Mouse (Mus musculus) E14TG2a.4 (cell line): ENCODE results near the gene Otop2.

Source experiments
- H3K27me3 ChIP-seq: 2 replicates; pipeline ENCODE4 v1.6.1; 2014; ENCODE audit warnings: low read length, control low read depth; ENCODE audit not compliant: insufficient read depth
- H3K36me3 ChIP-seq: 2 replicates; pipeline ENCODE4 v1.6.1; 2014; ENCODE audit warnings: low read length, control low read depth; ENCODE audit not compliant: insufficient read depth
- H3K4me1 ChIP-seq: replicated peaks from 2 replicates; pipeline ENCODE4 v1.6.1; 2014; ENCODE audit warnings: low read depth, low read length, control low read depth
- H3K4me3 ChIP-seq: replicated peaks from 2 replicates; pipeline ENCODE4 v1.5.1; 2014; ENCODE audit warnings: mild to moderate bottlenecking, low read length
- H3K9me3 ChIP-seq: 2 replicates; pipeline ENCODE4 v1.6.1; 2014; ENCODE audit warnings: low read length, control low read depth
- CTCF ChIP-seq: conservative IDR thresholded peaks from 2 replicates; pipeline ENCODE4 v1.5.1; 2014; ENCODE audit warnings: low read length
- NANOG ChIP-seq: IDR thresholded peaks from 2 replicates; pipeline ENCODE4 v1.6.1; 2014; ENCODE audit warnings: borderline replicate concordance, low read length, mixed read lengths
- POU5F1 ChIP-seq: IDR thresholded peaks from 2 replicates; pipeline ENCODE4 v1.6.1; 2014; ENCODE audit warnings: low read length, borderline replicate concordance

Gene Otop2

GRCm38 (mm10) chr11:115267061-115267883 is 39.7 kb upstream of the Otop2 start, which contains the start of gene Grin2c:
Grin2c (minus strand) TSS chr11:115267243.
- no peak for TF ChIP-seq CTCF
- Histone ChIP-seq H3K27me3 (peaks cover 67% of the 10 kb centered on the region), H3K36me3 (peaks cover 28% of the 10 kb centered on the region), H3K4me3 (peak within 1 kb of the TSS; percentile 75), H3K9me3 (no peaks in the 10 kb centered on the region), H3K4me1 (peaks cover 69% of the 10 kb centered on the region)

DNA sequence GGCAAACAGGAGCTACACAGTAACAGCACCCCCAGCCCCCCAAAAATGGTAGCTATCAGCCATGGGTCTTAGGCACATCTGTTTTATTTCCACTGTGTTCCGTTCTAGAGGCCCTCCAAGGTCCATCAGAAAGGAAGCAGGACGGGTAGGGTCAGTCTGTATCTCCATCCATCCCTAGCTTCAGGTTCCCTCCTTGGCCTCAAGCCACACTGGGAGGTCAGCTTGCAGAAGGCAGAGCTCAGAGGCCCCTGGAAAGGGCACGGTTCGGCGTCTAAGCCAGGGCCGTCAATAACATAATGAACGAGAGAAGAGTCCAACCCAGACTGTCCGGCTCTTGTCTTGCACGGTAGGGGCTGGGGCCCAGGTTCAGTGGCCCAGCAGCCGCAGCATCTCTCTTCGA is 39.0 kb upstream of the Otop2 start:
- H3K9me3 ChIP-seq, result no peaks in the 10 kb centered on the region
- H3K36me3 ChIP-seq, result peaks cover 31% of the 10 kb centered on the region
- peaks cover 64% of the 10 kb centered on the region for H3K4me1 ChIP-seq
- no peak for TF ChIP-seq POU5F1
- no peak for TF ChIP-seq CTCF
- TF ChIP-seq NANOG, result no peak
- H3K27me3 ChIP-seq, result peaks cover 60% of the 10 kb centered on the region
- H3K4me3 ChIP-seq, result no peak overlapping the region

GRCm38 (mm10) chr11:115269330-115270066 is 37.5 kb upstream of the Otop2 start:
- Histone ChIP-seq H3K36me3 (peaks cover 31% of the 10 kb centered on the region), H3K4me3 (peak overlapping the region; percentile 57), H3K27me3 (peaks cover 46% of the 10 kb centered on the region), H3K9me3 (no peaks in the 10 kb centered on the region), H3K4me1 (peaks cover 66% of the 10 kb centered on the region)
- TF ChIP-seq CTCF (no peak), POU5F1 (no peak), NANOG (no peak)

DNA sequence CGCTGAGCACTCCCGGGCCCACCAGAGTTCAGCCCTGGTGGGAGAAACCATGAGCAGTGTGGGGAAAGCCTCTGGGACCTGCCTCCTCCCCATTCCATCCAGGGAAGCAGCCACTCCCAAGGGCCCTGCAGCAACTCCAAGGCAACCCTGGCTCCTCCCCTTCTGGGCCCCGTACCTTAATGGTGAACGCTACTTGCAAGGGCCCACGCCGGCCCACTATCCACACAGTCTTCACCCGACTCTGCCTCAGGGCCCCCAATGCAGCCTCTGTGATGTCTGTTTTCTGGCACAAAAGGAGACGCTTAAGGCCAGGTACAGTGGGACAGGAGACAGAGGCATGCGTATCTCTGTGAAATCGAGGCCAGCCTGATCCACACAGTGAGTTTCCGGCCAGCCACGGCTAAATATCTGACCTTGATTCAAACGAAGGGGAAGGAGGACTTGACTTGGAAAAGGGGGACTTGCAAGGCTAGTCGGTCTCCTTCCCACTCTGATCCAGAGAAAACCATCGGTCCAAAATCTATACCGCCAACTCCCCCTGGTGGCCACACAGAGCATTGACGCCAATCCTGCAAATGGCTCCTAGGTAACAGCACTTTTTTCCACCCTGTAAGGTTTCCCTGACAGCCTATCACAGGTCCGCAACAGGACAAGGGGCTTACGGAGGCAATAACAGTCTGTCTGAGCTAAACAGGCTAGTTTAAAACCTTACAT is 36.7 kb upstream of the Otop2 start:
- Histone ChIP-seq H3K27me3 (peaks cover 38% of the 10 kb centered on the region), H3K4me3 (peak overlapping the region; percentile 24; the same call in 1 of the 2 replicates), H3K36me3 (peaks cover 34% of the 10 kb centered on the region), H3K4me1 (peaks cover 60% of the 10 kb centered on the region), H3K9me3 (no peaks in the 10 kb centered on the region)
- TF ChIP-seq CTCF (peak; percentile 91), NANOG (no peak)

DNA sequence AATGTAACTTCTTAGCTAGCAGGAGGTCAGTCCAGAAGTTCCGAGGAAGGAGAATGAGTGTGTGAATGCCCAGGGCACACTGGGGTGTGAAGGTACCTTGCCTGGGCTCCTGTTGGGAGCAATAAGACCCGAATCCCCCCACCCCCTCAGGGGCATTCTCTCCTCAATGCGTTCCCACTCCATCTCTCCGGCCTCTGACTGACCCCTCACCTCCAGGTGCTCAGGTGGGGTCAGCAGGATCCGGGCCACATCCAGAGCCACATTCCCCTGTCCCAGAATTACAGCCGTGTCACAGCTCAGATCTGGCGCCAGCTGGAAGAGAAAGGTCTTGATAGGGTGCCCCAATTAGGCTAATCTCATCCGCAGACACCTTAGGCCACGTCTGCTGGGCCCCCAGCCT is 35.9 kb upstream of the Otop2 start:
- Histone ChIP-seq H3K4me3 (no peak overlapping the region), H3K9me3 (no peaks in the 10 kb centered on the region), H3K4me1 (peaks cover 60% of the 10 kb centered on the region), H3K36me3 (peaks cover 34% of the 10 kb centered on the region), H3K27me3 (peaks cover 30% of the 10 kb centered on the region)
- TF ChIP-seq NANOG (no peak), CTCF (no peak), POU5F1 (no peak)

- H3K36me3 ChIP-seq, result peaks cover 34% of the 10 kb centered on the region
- no peaks in the 10 kb centered on the region for H3K9me3 ChIP-seq
- no peak for TF ChIP-seq CTCF
- TF ChIP-seq NANOG, result no peak
- no peak for TF ChIP-seq POU5F1
Observed at GRCm38 (mm10) chr11:115271481-115271880, 35.5 kb upstream of the Otop2 start.

GRCm38 (mm10) chr11:115272894-115273498 is 34.0 kb upstream of the Otop2 start:
- Histone ChIP-seq H3K36me3 (peaks cover 32% of the 10 kb centered on the region), H3K4me3 (no peak overlapping the region), H3K27me3 (peaks cover 11% of the 10 kb centered on the region), H3K9me3 (no peaks in the 10 kb centered on the region), H3K4me1 (peaks cover 58% of the 10 kb centered on the region)
- TF ChIP-seq CTCF (no peak), NANOG (no peak), POU5F1 (no peak)

More at GRCm38 (mm10) chr11:115271481-115271880, 35.5 kb upstream of the Otop2 start:
- Histone ChIP-seq H3K4me1 (peaks cover 60% of the 10 kb centered on the region), H3K4me3 (no peak overlapping the region), H3K27me3 (peaks cover 26% of the 10 kb centered on the region)

GRCm38 (mm10) chr11:115273735-115274134 is 33.2 kb upstream of the Otop2 start:
- Histone ChIP-seq H3K36me3 (peaks cover 25% of the 10 kb centered on the region), H3K9me3 (no peaks in the 10 kb centered on the region), H3K4me3 (no peak overlapping the region), H3K4me1 (peaks cover 61% of the 10 kb centered on the region), H3K27me3 (peaks cover 3% of the 10 kb centered on the region; the same call in 1 of the 2 replicates)
- TF ChIP-seq CTCF, result no peak
- no peak for TF ChIP-seq NANOG
